Mouse (Mus musculus) adrenal gland, postnatal 10 days (tissue): ENCODE results near the gene Rbms3. TPM values are rescaled to one million over a fixed set of nuclear protein-coding genes. Genes with fewer than 3 reads are reported as not detected.

Source experiments
- DNase-seq: peaks from one replicate; pipeline ENCODE4 v3.0.0; 2021; ENCODE audit warnings: mixed read lengths
- total RNA-seq, 2 experiments: library from RNA; stranded (reverse); gene quantifications; 2 replicates each; pipeline ENCODE4 v1.2.3; 2021

Rbms3 gene
- total RNA-seq, 2 experiments from 2014 or later = 26.0 to 36.4 TPM

GRCm38 (mm10) chr9:117484396-117484795 lies 145.3 kb downstream of the Rbms3 start:
- peak; percentile 10 for DNase-seq

- DNase-seq = no peak
Measured at GRCm38 (mm10) chr9:117476753-117477152, 153.0 kb downstream of the Rbms3 start.

GRCm38 (mm10) chr9:117452816-117453215 lies 176.9 kb downstream of the Rbms3 start:
- DNase-seq = no peak

- peak; percentile 6 for DNase-seq
Measured at GRCm38 (mm10) chr9:117442611-117443010, 187.1 kb downstream of the Rbms3 start.

- DNase-seq = no peak
Measured at GRCm38 (mm10) chr9:117435856-117436255, 193.9 kb downstream of the Rbms3 start.

- no peak for DNase-seq
Measured at GRCm38 (mm10) chr9:117430670-117431069, 199.0 kb downstream of the Rbms3 start.

GRCm38 (mm10) chr9:117429217-117430105 lies 200.3 kb downstream of the Rbms3 start:
- DNase-seq = no peak

DNA sequence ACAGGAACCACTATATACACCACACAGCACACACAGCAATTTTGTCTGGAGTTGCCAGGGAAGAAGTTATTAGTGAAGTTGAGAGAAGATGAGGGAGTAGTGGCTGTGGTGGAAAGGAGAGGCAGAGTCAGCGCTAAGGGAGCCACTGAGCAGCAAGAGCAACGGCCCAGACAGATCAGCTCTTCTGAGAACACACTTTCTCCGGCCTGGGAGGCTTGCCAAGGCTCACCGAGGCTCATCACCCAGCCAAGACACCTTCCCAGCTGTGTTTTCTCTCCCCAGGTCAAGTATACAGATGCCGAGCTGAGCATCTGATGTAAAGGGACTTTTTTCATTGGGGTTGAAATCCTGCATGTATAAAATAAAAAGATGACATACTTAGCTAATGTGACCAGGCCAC lies 206.5 kb downstream of the Rbms3 start:
- DNase-seq = no peak

GRCm38 (mm10) chr9:117419874-117420485 lies 209.7 kb downstream of the Rbms3 start:
- no peak for DNase-seq

DNA sequence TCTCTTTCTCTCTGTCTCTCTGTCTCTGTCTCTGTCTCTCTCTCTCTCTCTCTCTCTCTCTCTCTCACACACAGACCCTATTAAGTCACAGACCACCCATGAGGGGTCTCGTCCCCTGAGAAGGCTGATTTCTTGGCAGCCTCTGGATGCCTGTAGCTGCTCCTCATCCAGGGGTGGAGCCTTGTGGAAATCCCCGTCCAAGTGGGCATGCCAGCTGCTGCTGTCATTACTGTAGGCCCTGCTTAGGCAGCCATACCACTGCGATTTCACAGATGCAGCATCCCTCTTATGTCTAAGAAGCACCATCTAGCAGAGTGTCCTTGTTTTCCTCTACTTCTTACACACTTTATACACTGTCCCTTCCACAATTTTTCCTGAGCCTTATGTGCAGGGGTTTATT lies 216.5 kb downstream of the Rbms3 start:
- DNase-seq = no peak

DNA sequence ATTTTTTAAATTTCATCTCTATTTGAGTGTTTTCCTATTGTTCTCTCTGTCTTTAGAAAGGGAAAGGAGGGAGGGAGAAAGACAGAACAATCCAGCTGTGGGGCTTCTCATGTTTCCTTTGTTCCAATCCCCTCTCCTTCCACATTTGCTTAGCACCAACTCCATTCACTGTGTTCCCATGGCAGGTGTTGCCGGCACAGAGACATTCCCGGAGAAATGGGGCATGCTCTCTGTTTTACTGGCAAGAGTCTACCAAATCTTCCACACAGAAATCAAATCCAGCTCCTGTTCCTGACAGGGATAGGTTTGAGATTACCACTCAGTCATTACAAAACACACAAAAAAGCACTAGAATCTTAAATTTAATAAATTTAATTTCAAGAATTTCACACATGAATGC lies 217.1 kb downstream of the Rbms3 start:
- DNase-seq = no peak

DNA sequence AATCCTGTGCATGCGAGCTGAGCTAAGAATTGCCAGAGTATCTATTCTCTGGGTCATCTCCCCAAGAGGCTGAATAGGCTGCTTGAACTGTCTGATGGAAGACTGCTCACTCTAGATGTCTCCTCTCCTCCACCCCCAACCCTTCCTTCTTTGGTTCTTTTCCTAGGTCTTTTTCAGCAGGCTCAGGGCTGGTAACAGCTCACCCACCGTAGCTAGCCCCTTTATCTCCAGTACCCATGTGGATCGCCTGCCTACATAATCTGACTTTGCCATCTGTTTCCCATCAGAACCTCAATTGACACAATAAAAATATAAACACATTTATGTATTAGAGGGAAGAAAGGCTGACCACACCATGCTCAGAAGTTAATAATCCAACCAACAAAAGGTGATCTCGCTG lies 225.1 kb downstream of the Rbms3 start:
- no peak for DNase-seq

GRCm38 (mm10) chr9:117400262-117400671 lies 229.4 kb downstream of the Rbms3 start:
- DNase-seq = peak; percentile 8

DNA sequence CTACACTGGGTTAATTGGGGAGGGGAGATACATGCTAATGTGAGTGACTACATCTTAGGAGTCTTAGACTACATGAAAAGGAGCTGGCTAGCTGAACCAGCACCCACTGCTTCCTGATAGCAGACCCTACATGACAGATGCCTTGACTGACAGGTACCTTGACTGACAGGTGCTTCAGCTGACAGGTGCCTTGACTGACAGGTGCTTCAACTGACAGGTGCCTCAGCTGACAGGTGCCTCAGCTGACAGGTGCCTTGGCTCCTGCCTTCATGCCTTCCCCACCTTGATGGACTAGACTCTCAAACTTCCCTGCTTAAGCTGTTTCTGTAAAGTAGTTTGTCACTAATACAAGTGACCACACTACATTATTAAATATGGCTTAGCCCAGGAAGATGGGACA lies 232.6 kb downstream of the Rbms3 start:
- DNase-seq = no peak

DNA sequence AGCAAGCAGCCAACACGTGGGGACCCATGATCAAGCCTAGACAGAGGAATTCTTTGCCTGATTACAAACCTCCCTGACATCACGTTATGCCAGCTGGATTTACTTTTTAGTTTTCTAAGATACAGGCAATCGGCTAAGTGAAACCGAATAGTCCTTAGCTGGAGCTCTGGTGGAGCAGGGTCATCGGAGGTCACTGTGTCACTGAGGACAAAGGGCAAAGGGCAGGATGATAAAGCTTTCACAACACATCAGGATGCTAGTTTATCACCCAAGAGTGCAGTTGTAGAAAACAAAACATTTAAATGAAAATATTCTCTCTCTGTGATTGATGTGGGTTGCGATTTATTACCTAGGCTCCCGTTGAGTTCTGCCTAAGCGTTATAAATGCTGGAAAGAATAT lies 233.1 kb downstream of the Rbms3 start:
- DNase-seq = no peak

GRCm38 (mm10) chr9:117393626-117394525 lies 235.8 kb downstream of the Rbms3 start:
- peak; percentile 54 for DNase-seq

- DNase-seq = peak; percentile 15
Measured at GRCm38 (mm10) chr9:117388024-117388423, 241.7 kb downstream of the Rbms3 start.

DNA sequence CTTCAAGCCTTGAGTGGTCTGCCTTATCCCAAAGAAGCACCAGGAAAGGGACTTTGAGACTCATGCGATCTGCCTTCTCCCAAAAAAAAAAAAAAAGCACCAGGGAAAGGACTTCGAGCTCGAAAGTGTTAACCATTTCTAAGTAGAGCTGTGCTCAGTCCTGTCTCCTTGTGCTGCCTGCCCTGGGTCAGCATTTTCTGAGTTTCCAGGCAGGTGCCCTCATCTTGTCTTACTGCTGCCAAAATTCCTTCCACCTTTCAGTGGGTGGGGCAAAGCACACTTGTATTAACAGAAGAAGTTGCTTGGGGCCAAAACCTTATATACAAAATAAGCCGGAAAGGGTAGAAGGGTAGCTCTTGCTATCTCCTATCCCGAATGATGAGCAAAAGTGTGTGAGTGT lies 248.8 kb downstream of the Rbms3 start:
- DNase-seq = no peak

- DNase-seq = no peak
Measured at GRCm38 (mm10) chr9:117380076-117380475, 249.6 kb downstream of the Rbms3 start.

GRCm38 (mm10) chr9:117379448-117379983 lies 250.2 kb downstream of the Rbms3 start:
- no peak for DNase-seq

DNA sequence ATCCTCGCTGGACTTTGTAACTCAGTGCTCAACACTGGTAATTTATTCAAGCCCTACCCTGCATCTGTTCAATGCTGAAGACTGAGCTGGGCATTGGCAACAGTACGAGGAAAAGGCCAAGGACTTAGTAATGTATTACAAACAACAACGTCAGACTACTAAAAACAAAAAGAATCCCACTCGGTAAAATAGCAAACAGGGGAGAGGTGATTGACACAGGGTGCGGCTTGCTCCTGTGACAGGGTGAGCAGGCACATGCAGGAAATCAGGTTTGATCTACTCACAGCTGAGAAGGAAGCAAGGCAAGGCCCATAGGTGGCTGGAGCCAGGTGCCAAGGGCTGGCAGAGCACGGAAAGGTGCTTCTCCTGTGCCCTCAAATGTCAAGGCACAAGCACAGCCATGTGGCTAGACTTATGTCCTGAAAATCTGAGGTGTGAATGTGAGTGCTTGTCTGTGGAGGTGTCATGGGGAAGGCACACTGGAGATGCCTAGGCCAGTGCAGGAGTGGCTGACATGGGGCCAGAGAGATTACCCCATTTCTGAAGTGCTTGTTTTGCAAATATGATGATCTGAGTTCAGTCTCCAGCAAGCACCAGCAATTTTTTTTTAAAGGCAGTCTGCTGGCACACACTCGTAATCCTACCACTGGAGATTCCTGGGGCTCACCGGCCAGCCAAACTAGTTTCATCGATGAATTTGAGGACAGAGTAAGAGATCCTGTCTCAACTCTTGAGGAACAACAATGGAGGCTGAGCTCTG lies 251.4 kb downstream of the Rbms3 start:
- no peak for DNase-seq

DNA sequence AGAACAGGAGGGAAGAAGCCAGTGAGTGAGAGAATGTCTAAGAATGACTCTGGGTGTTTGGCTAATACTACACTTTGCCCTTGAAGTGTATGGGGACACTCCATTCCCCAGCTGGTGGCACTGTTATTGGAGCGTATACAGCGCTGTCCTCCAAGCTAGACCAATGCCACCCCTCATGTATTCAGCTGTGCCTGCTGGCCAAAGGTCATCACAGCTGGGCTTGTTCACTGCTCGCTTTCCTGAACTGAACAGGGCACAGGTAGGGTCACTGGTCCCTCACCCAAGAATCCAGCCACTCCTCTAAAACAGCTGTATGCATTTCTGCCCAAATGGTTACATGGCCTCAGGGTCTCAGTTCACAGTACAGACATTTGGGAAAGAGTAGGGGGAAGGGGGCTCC lies 253.9 kb downstream of the Rbms3 start:
- DNase-seq = no peak
